8 mouse cellular contexts compared by ENCODE assay signal in the genomic region with DNA sequence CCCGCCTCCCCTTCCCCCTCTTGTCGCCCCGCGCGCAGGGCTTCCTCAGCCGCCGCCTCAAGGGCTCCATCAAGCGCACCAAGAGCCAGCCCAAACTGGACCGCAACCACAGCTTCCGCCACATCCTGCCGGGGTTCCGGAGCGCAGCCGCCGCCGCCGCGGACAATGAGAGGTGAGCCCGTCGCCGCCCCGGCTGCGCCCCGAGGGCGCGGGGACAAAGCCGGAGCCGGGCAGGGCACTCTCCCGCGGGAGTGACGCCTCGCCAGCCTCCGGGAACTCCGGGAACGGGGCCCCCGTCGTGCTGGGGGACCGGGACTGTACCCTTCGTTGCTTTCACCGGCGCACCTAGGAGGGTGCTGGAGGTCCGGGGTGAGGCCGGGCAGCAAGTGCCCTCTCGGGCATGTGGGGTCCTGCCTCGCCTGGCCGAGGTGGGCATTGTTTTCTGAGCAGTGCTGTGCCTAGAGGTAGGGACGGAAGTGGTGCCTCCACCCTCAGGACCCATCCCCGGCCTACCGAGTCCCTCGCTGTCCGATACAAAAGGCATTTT.
DNase-seq lines count a peak whose midpoint lies in the region; ATAC-seq lines count a peak whose summit lies in the region.

No protein-coding gene starts in this region.

- H3K4me3 ChIP-seq in intestine, embryonic 16.5 days (ENCODE audit: low read length), result peak overlapping the region; percentile 81
- H3K4me3 ChIP-seq in liver, embryonic 13.5 days (replicated peaks), result peak overlapping the region; percentile 59

- peak overlapping the region; percentile 92 for H3K9ac ChIP-seq in intestine, embryonic 16.5 days (ENCODE audit: low read depth, low read length)
- H3K9ac ChIP-seq in liver, embryonic 13.5 days, result peak overlapping the region; percentile 64

- H3K27ac ChIP-seq in intestine, embryonic 16.5 days (ENCODE audit: low read length), result peak overlapping the region; percentile 81
- no peak overlapping the region for H3K27ac ChIP-seq in liver, embryonic 13.5 days

- H3K4me1 ChIP-seq in intestine, embryonic 16.5 days (ENCODE audit: control insufficient read depth, insufficient read depth, low read length), result peaks cover 52% of the 10 kb centered on the region
- H3K4me1 ChIP-seq in liver, embryonic 13.5 days (replicated peaks), result peaks cover 27% of the 10 kb centered on the region

- ATAC-seq in intestine, embryonic 16.5 days, result peak; percentile 43
- peak; percentile 21 for ATAC-seq in liver, embryonic 13.5 days (ENCODE audit: low read depth)

- under 1% methylated on average over 43 of the region's 51 CpGs for WGBS in intestine, embryonic 16.5 days
- 0% methylated on average over 44 of the region's 51 CpGs for WGBS in liver, embryonic 13.5 days (ENCODE audit: insufficient replicate concordance)

- peak overlapping the region; percentile 85 for H3K4me2 ChIP-seq in intestine, embryonic 16.5 days (ENCODE audit: low read depth, low read length)
- H3K4me2 ChIP-seq in liver, embryonic 13.5 days, result peak overlapping the region; percentile 72

- no peaks in the 10 kb centered on the region for H3K9me3 ChIP-seq in intestine, embryonic 16.5 days (ENCODE audit: control insufficient read depth, low read length)
- H3K9me3 ChIP-seq in liver, embryonic 13.5 days (replicated peaks), result no peaks in the 10 kb centered on the region

- no peaks in the 10 kb centered on the region; the same call in 1 of the 2 replicates for H3K36me3 ChIP-seq in intestine, embryonic 16.5 days (ENCODE audit: control insufficient read depth, insufficient read depth, low read length)
- no peaks in the 10 kb centered on the region for H3K36me3 ChIP-seq in liver, embryonic 13.5 days

- peak; percentile 37 for DNase-seq in layer of hippocampus, adult 11-12 months (ENCODE audit: low spot score)
- no peak for DNase-seq in layer of hippocampus, adult 9-10 months (ENCODE audit: low spot score)
- peak; percentile 54 for DNase-seq in brain, adult 2 months (ENCODE audit: low read depth, low spot score)
- DNase-seq in heart, adult 18-20 months, result peak; percentile 79 to 88
- DNase-seq in liver, embryonic 13.5 days, result no peak
- peak; percentile 55 for DNase-seq in naive thymus-derived CD4-positive, alpha-beta T cell, adult 2 months (ENCODE audit: low read depth)
- peak; percentile 58 to 63 for DNase-seq in thymus, adult 18-20 months

- no peaks in the 10 kb centered on the region for H3K27me3 ChIP-seq in intestine, embryonic 16.5 days (replicated peaks; ENCODE audit: control insufficient read depth, insufficient read depth, low read length)
- H3K27me3 ChIP-seq in liver, embryonic 13.5 days, result peaks cover 56% of the 10 kb centered on the region

Comparison
In these comparisons a context has a peak if more than half of its experiments do, and no peak if none do; other contexts are left out.
1. DNase-seq: peak in layer of hippocampus, adult 11-12 months (single experiment), brain, adult 2 months (single experiment), heart, adult 18-20 months (2 of 2), naive thymus-derived CD4-positive, alpha-beta T cell, adult 2 months (single experiment) and thymus, adult 18-20 months (2 of 2); none in layer of hippocampus, adult 9-10 months (single experiment) and liver, embryonic 13.5 days (single experiment).